Mouse (Mus musculus) hindbrain, embryonic 13.5 days (tissue): Measurements from ENCODE around the gene Anapc16. TPM values are rescaled to one million over a fixed set of nuclear protein-coding genes. Genes with fewer than 3 reads are reported as not detected.

ENCODE experiments used
- ATAC-seq: fragments of 200-750 bp; cut with Nextera tagmentation; 2 replicates; pipeline ENCODE4 v1.8.0; 2017; ENCODE audit warnings: moderate TSS enrichment; ENCODE audit not compliant: low FRiP score
- H3K27ac ChIP-seq: fragments of 300-500 bp; sonication (generic); 2 replicates; pipeline ENCODE4 v1.5.1; 2015; ENCODE audit warnings: inconsistent platforms, mild to moderate bottlenecking, moderate library complexity
- H3K27me3 ChIP-seq: fragments of 300-500 bp; sonication (generic); 2 replicates; pipeline ENCODE4 v1.6.1; 2015; ENCODE audit warnings: mild to moderate bottlenecking, inconsistent platforms
- H3K36me3 ChIP-seq: fragments of 300-500 bp; sonication (generic); 2 replicates; pipeline ENCODE4 v1.6.1; 2015; ENCODE audit warnings: mild to moderate bottlenecking, inconsistent platforms
- H3K4me1 ChIP-seq: fragments of 300-500 bp; sonication (generic); replicated peaks from 2 replicates; pipeline ENCODE4 v1.6.1; 2015; ENCODE audit warnings: inconsistent platforms
- H3K4me2 ChIP-seq: fragments of 300-500 bp; sonication (generic); 2 replicates; pipeline ENCODE4 v1.6.1; 2015; ENCODE audit warnings: inconsistent platforms, mild to moderate bottlenecking, moderate library complexity
- H3K4me3 ChIP-seq: fragments of 300-500 bp; sonication (generic); 2 replicates; pipeline ENCODE4 v1.5.1; 2015; ENCODE audit warnings: mild to moderate bottlenecking, inconsistent platforms
- H3K9ac ChIP-seq: fragments of 300-500 bp; sonication (generic); 2 replicates; pipeline ENCODE4 v1.6.1; 2015; ENCODE audit warnings: mild to moderate bottlenecking, inconsistent platforms
- H3K9me3 ChIP-seq: fragments of 300-500 bp; sonication (generic); 2 replicates; pipeline ENCODE4 v1.6.1; 2016; ENCODE audit warnings: inconsistent platforms
- WGBS: fragments of 180-500 bp; shearing (Covaris S2); methylation state at CpG from one replicate; pipeline ENCODE4 v1.1.7; 2015; 5-methylcytosine and 5-hydroxymethylcytosine counted together
- polyA plus RNA-seq: library from polyadenylated mRNA; unstranded; fragments of >200 nt; fragmentation: Nextera tagmentation; extraction: Ambion mirVana; gene quantifications from 2 replicates; pipeline ENCODE4 v1.2.1, GENCODE M21; 2015

Anapc16 gene
- polyA plus RNA-seq, 1 experiment from 2014 or later = 127 TPM

DNA sequence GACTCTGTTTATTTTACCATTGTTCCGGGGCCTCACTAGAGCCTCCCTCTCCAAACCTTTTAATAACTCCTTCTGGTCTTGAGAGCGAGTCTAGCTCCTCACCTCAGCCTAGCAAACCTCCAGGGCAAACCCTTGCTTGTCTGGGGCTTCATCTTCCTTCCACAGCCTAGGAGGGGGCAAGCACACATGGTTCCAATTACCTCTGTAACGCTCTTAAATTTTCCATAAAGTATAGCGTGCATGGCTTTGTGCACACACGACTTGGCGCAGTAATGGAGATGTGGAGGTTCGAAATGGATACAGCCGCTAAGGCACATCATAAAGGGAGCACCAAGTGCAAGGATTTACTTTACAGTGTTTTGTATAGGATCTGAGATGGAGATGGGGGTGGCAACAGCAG is 37.1 kb downstream of the Anapc16 start:
- no peak for ATAC-seq
- no peak overlapping the region for H3K4me3 ChIP-seq
- 74% methylated on average over 8 of the region's 8 CpGs for WGBS
- H3K27me3 ChIP-seq = no peaks in the 10 kb centered on the region
- H3K4me2 ChIP-seq = no peak overlapping the region
- peaks cover 31% of the 10 kb centered on the region for H3K4me1 ChIP-seq
- no peak overlapping the region for H3K9ac ChIP-seq
- H3K27ac ChIP-seq = peak overlapping the region; percentile 74
- no peaks in the 10 kb centered on the region for H3K36me3 ChIP-seq
- H3K9me3 ChIP-seq = no peaks in the 10 kb centered on the region

GRCm38 (mm10) chr10:59965362-59965695 is 37.6 kb downstream of the Anapc16 start:
- 31% methylated on average over 9 of the region's 9 CpGs for whole genome bisulfite sequencing
- peak overlapping the region; percentile 49; the same call in 1 of the 2 replicates for H3K9ac ChIP-seq
- H3K4me1 ChIP-seq = peaks cover 26% of the 10 kb centered on the region

GRCm38 (mm10) chr10:59964504-59965361 is 38.2 kb downstream of the Anapc16 start:
- peak; percentile 67 for ATAC-seq
- 0 out of 2 replicates have a peak overlapping the region, but pooled peaks have one; percentile 49 for H3K9ac ChIP-seq
- 7% methylated on average over 17 of the region's 23 CpGs for WGBS

More at GRCm38 (mm10) chr10:59965362-59965695, 37.6 kb downstream of the Anapc16 start:
- Histone ChIP-seq H3K9me3 (no peaks in the 10 kb centered on the region), H3K4me3 (no peak overlapping the region), H3K4me2 (peak overlapping the region; percentile 48; the same call in 1 of the 2 replicates), H3K36me3 (no peaks in the 10 kb centered on the region), H3K27ac (peak overlapping the region; percentile 74), H3K27me3 (no peaks in the 10 kb centered on the region)
- ATAC-seq = 0 out of 2 replicates have a peak, but pooled peaks have one; percentile 6

GRCm38 (mm10) chr10:59963609-59964008 is 39.3 kb downstream of the Anapc16 start:
- no peak overlapping the region for H3K4me2 ChIP-seq
- peaks cover 29% of the 10 kb centered on the region for H3K4me1 ChIP-seq
- WGBS = 45% methylated on average over 2 of the region's 2 CpGs
- H3K4me3 ChIP-seq = no peak overlapping the region
- H3K36me3 ChIP-seq = no peaks in the 10 kb centered on the region
- no peaks in the 10 kb centered on the region for H3K9me3 ChIP-seq
- no peaks in the 10 kb centered on the region for H3K27me3 ChIP-seq
- no peak overlapping the region for H3K9ac ChIP-seq
- H3K27ac ChIP-seq = peak overlapping the region; percentile 74
- no peak for ATAC-seq

More at GRCm38 (mm10) chr10:59964504-59965361, 38.2 kb downstream of the Anapc16 start:
- H3K4me3 ChIP-seq = peak overlapping the region; percentile 23
- peak overlapping the region; percentile 74 for H3K27ac ChIP-seq
- H3K27me3 ChIP-seq = no peaks in the 10 kb centered on the region
- H3K4me1 ChIP-seq = peaks cover 22% of the 10 kb centered on the region
- no peaks in the 10 kb centered on the region for H3K36me3 ChIP-seq
- no peaks in the 10 kb centered on the region for H3K9me3 ChIP-seq
- peak overlapping the region; percentile 48 for H3K4me2 ChIP-seq

GRCm38 (mm10) chr10:59959517-59959916 is 43.4 kb downstream of the Anapc16 start:
- H3K9ac ChIP-seq = no peak overlapping the region
- WGBS = 69% methylated on average over 12 of the region's 12 CpGs
- H3K36me3 ChIP-seq = no peaks in the 10 kb centered on the region
- H3K27me3 ChIP-seq = no peaks in the 10 kb centered on the region
- no peaks in the 10 kb centered on the region for H3K9me3 ChIP-seq
- H3K4me1 ChIP-seq = peaks cover 37% of the 10 kb centered on the region
- H3K4me3 ChIP-seq = no peak overlapping the region
- H3K4me2 ChIP-seq = no peak overlapping the region
- ATAC-seq = no peak
- H3K27ac ChIP-seq = no peak overlapping the region; the same call in 1 of the 2 replicates

DNA sequence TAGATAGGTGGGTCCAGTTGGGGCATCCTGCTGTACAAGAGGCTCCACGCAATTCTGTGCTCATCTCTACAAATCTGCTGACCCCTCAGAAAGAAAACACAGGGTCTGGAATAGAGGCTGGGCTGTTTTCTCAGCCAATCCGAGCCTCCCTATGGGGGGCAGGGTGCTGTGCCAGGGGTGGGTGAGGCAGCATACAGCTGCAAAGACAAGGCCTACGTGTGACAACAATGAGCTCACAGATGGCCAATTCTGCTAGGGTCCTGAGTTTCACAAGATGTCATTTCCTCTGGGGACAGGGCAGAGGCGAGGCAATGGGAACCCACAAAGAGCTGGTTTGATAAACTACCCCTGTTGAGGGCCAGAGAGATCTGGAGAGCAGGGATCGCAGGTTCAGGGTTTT is 44.5 kb downstream of the Anapc16 start:
- H3K27me3 ChIP-seq = no peaks in the 10 kb centered on the region
- 17% methylated on average over 5 of the region's 5 CpGs for WGBS
- H3K4me3 ChIP-seq = 0 out of 2 replicates have a peak overlapping the region, but pooled peaks have one; percentile 4
- peak overlapping the region; percentile 52 for H3K4me2 ChIP-seq
- peak overlapping the region; percentile 80 for H3K27ac ChIP-seq
- H3K9ac ChIP-seq = peak overlapping the region; percentile 65
- peaks cover 35% of the 10 kb centered on the region for H3K4me1 ChIP-seq
- ATAC-seq = peak; percentile 41
- H3K9me3 ChIP-seq = no peaks in the 10 kb centered on the region
- no peaks in the 10 kb centered on the region for H3K36me3 ChIP-seq

- no peaks in the 10 kb centered on the region for H3K9me3 ChIP-seq
- no peaks in the 10 kb centered on the region for H3K36me3 ChIP-seq
- peak overlapping the region; percentile 80 for H3K27ac ChIP-seq
- peaks cover 42% of the 10 kb centered on the region for H3K4me1 ChIP-seq
- WGBS = 8% methylated on average over 25 of the region's 25 CpGs
- peak overlapping the region; percentile 52 for H3K4me2 ChIP-seq
- no peaks in the 10 kb centered on the region for H3K27me3 ChIP-seq
- peak overlapping the region; percentile 27 for H3K4me3 ChIP-seq
- peak overlapping the region; percentile 65 for H3K9ac ChIP-seq
- ATAC-seq = peak; percentile 26; the same call in 1 of the 2 replicates
Observed at GRCm38 (mm10) chr10:59957171-59958149, 45.5 kb downstream of the Anapc16 start.

GRCm38 (mm10) chr10:59956681-59957080 is 46.3 kb downstream of the Anapc16 start:
- H3K9ac ChIP-seq = no peak overlapping the region
- H3K4me3 ChIP-seq = no peak overlapping the region
- peaks cover 45% of the 10 kb centered on the region for H3K4me1 ChIP-seq
- 57% methylated on average over 5 of the region's 5 CpGs for WGBS
- H3K36me3 ChIP-seq = no peaks in the 10 kb centered on the region
- H3K9me3 ChIP-seq = no peaks in the 10 kb centered on the region
- H3K27ac ChIP-seq = peak overlapping the region; percentile 80
- peak overlapping the region; percentile 52; the same call in 1 of the 2 replicates for H3K4me2 ChIP-seq
- ATAC-seq = no peak
- H3K27me3 ChIP-seq = no peaks in the 10 kb centered on the region

DNA sequence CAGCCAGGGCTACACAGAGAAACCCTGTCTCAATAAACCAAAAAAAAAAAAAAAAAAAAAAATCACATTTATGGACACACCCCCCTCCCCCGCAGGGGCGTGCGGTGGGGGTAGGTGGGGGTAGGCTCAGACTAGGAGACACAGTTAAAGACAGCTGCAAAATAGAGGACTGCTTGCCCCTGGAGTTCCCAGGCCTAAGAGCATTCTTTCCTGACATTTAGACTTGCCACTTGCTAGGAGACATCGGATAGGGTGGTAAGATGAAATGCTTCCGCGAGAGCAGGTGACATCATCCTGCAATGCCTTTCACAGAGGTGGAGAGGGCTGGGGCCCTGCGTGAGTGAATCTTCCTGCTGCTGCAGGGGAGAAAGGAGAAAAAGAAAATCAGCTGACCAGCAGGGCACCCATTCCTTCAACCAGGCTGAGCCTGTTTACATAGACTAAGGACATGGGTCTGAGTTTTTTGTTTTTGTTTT is 49.3 kb downstream of the Anapc16 start:
- peaks cover 56% of the 10 kb centered on the region for H3K4me1 ChIP-seq
- WGBS = 37% methylated on average over 7 of the region's 7 CpGs

DNA sequence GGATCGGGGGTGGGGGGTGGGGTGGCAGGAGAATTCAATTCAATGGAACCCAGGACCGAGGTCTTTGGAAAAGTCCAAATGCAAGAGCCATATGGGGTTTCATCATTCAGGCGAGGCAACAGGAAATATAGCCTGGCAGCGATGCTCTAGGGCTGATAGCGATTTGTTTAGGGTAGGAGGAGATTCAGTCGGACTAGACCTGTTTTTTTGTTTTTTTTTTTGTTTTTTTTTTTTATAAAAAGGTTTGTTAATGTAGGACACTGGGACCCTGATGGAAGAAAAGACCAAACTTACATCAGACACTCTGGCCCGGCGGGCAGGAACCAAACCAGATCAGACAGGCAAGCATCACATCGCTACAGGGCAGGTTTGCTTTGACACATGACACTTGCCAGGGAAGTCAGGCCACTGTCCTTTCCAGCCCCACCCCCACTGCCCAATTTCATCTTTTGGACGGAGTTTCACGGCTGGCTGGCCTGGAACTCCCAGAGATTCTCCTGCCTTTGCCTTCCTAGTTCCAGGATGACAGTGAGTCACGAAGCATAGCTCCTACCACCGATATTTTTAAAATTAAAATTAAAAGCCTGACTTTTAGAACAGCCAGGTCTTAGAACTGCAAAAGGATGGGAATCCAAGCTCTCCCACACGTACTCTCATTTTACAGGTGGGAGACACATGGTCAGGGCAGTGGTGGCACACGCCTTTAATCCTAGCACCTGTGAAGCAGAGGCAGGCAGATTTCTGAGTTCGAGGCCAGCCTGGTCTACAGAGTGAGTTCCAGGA is 50.0 kb downstream of the Anapc16 start:
- Histone ChIP-seq H3K4me2 (peak overlapping the region; percentile 95), H3K9me3 (no peaks in the 10 kb centered on the region), H3K4me3 (peak overlapping the region; percentile 95), H3K4me1 (peaks cover 56% of the 10 kb centered on the region), H3K27me3 (no peaks in the 10 kb centered on the region), H3K9ac (peak overlapping the region; percentile 76), H3K36me3 (no peaks in the 10 kb centered on the region), H3K27ac (peak overlapping the region; percentile 97)
- no peak for ATAC-seq
- WGBS = 21% methylated on average over 16 of the region's 16 CpGs

More for the DNA sequence above, 49.3 kb downstream of the Anapc16 start:
- Histone ChIP-seq H3K27ac (peak overlapping the region; percentile 9; the same call in 1 of the 2 replicates), H3K4me3 (no peak overlapping the region), H3K27me3 (no peaks in the 10 kb centered on the region), H3K9me3 (no peaks in the 10 kb centered on the region), H3K9ac (no peak overlapping the region), H3K4me2 (no peak overlapping the region), H3K36me3 (no peaks in the 10 kb centered on the region)
- ATAC-seq = no peak

DNA sequence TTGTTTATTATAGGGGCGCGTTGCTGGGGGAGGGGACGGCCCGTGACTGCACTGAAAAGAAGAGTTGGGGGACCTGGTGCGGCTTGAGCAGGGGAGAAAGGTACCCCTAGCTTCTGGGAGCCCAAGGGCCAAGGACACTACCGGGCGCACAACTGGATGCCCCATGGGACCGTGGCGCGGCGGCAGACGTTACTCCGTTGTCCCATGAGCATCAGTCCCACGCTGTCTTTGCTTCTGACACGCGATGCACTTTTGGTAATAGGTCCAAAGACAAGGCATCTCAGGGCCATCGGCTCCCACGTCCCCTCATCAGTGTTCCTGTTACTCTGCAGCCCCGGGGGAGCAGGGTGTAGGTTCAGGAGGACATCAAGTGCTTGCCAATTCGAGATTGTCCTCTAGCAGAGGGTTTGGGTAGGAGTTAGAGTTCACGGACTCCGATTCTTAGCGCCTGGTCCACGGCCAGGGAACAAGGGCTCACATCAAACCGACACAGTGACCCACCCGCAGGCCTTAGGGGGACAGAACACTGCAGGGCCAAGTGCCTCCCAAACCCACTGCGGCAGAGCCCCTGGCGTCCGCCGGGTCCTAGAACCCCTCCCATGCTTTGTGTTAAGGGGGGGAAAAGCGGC is 50.7 kb downstream of the Anapc16 start:
- 0% methylated on average over 31 of the region's 31 CpGs for WGBS
- H3K36me3 ChIP-seq = no peaks in the 10 kb centered on the region
- peak overlapping the region; percentile 97 for H3K27ac ChIP-seq
- H3K4me2 ChIP-seq = peak overlapping the region; percentile 95
- peak; percentile 25 for ATAC-seq
- H3K9me3 ChIP-seq = no peaks in the 10 kb centered on the region
- H3K9ac ChIP-seq = peak overlapping the region; percentile 76
- H3K4me3 ChIP-seq = peak overlapping the region; percentile 95
- H3K4me1 ChIP-seq = peaks cover 54% of the 10 kb centered on the region
- H3K27me3 ChIP-seq = no peaks in the 10 kb centered on the region
